Mouse (Mus musculus): ENCODE measurements at regions not wholly inside any gene's neighbourhood (a gene's known extent, or its start where the extent isn't known, plus 50 kb on each side); places are given as distances from the start of the nearest gene placed in this dataset.

- no peak for ATAC-seq (ENCODE audit: low FRiP score)
- no peak overlapping the region for H3K9ac ChIP-seq
- H3K27me3 ChIP-seq (ENCODE audit: control insufficient read depth, insufficient read depth, low read length) = no peaks in the 10 kb centered on the region
- no peak overlapping the region for H3K4me2 ChIP-seq (replicated peaks)
- no peaks in the 10 kb centered on the region for H3K36me3 ChIP-seq (replicated peaks; ENCODE audit: control insufficient read depth, insufficient read depth)
- H3K4me3 ChIP-seq (replicated peaks; ENCODE audit: low read length) = no peak overlapping the region
- 34% methylated on average over 9 of the region's 9 CpGs for WGBS
- 0 out of 2 replicates have a peak overlapping the region, but pooled peaks have one; percentile 43 for H3K27ac ChIP-seq
- H3K9me3 ChIP-seq (ENCODE audit: control insufficient read depth, low read length) = no peaks in the 10 kb centered on the region
- DNase-seq (ENCODE audit: low spot score) = no peak
- H3K4me1 ChIP-seq (replicated peaks; ENCODE audit: control insufficient read depth, insufficient read depth, low read length) = peaks cover 11% of the 10 kb centered on the region
These were observed 89.9 kb upstream of the Mef2a start for GRCm38 (mm10) chr7:67462591-67462990.

GRCm38 (mm10) chr7:67461333-67462255 is 88.9 kb upstream of the Mef2a start:
- H3K27ac ChIP-seq = no peak overlapping the region
- 84% methylated on average over 11 of the region's 11 CpGs for WGBS
- no peak for ATAC-seq (ENCODE audit: low FRiP score)

GRCm38 (mm10) chr7:67459810-67460209 is 87.2 kb upstream of the Mef2a start:
- Histone ChIP-seq H3K9me3 (ENCODE audit: control insufficient read depth, low read length) (no peaks in the 10 kb centered on the region), H3K9ac (no peak overlapping the region), H3K4me2 (replicated peaks) (no peak overlapping the region), H3K4me1 (replicated peaks; ENCODE audit: control insufficient read depth, insufficient read depth, low read length) (peaks cover 11% of the 10 kb centered on the region), H3K36me3 (replicated peaks; ENCODE audit: control insufficient read depth, insufficient read depth) (no peaks in the 10 kb centered on the region), H3K27ac (no peak overlapping the region), H3K4me3 (replicated peaks; ENCODE audit: low read length) (no peak overlapping the region), H3K27me3 (ENCODE audit: control insufficient read depth, insufficient read depth, low read length) (no peaks in the 10 kb centered on the region)
- 69% methylated on average over 10 of the region's 10 CpGs for WGBS
- DNase-seq (ENCODE audit: low spot score) = no peak
- no peak for ATAC-seq (ENCODE audit: low FRiP score)

More at GRCm38 (mm10) chr7:67461333-67462255, 88.9 kb upstream of the Mef2a start:
- H3K4me1 ChIP-seq (replicated peaks; ENCODE audit: control insufficient read depth, insufficient read depth, low read length) = peaks cover 11% of the 10 kb centered on the region
- H3K4me2 ChIP-seq (replicated peaks) = no peak overlapping the region
- H3K4me3 ChIP-seq (replicated peaks; ENCODE audit: low read length) = no peak overlapping the region
- H3K36me3 ChIP-seq (replicated peaks; ENCODE audit: control insufficient read depth, insufficient read depth) = no peaks in the 10 kb centered on the region
- H3K27me3 ChIP-seq (ENCODE audit: control insufficient read depth, insufficient read depth, low read length) = no peaks in the 10 kb centered on the region
- H3K9me3 ChIP-seq (ENCODE audit: control insufficient read depth, low read length) = no peaks in the 10 kb centered on the region
- no peak overlapping the region for H3K9ac ChIP-seq
- no peak for DNase-seq (ENCODE audit: low spot score)

- 97% methylated on average over 9 of the region's 9 CpGs for WGBS
- Histone ChIP-seq H3K4me1 (replicated peaks; ENCODE audit: control insufficient read depth, insufficient read depth, low read length) (peaks cover 11% of the 10 kb centered on the region), H3K4me3 (replicated peaks; ENCODE audit: low read length) (no peak overlapping the region), H3K4me2 (replicated peaks) (no peak overlapping the region), H3K9ac (no peak overlapping the region), H3K27ac (no peak overlapping the region), H3K36me3 (replicated peaks; ENCODE audit: control insufficient read depth, insufficient read depth) (no peaks in the 10 kb centered on the region), H3K27me3 (ENCODE audit: control insufficient read depth, insufficient read depth, low read length) (no peaks in the 10 kb centered on the region), H3K9me3 (ENCODE audit: control insufficient read depth, low read length) (no peaks in the 10 kb centered on the region)
- DNase-seq (ENCODE audit: low spot score) (no peak), ATAC-seq (ENCODE audit: low FRiP score) (no peak)
These were observed 86.6 kb upstream of the Mef2a start for GRCm38 (mm10) chr7:67459209-67459608.

- H3K36me3 ChIP-seq (replicated peaks; ENCODE audit: control insufficient read depth, insufficient read depth) = no peaks in the 10 kb centered on the region
- H3K4me1 ChIP-seq (replicated peaks; ENCODE audit: control insufficient read depth, insufficient read depth, low read length) = peaks cover 11% of the 10 kb centered on the region
- no peak overlapping the region for H3K4me2 ChIP-seq (replicated peaks)
- WGBS = 85% methylated on average over 4 of the region's 4 CpGs
- H3K9me3 ChIP-seq (ENCODE audit: control insufficient read depth, low read length) = no peaks in the 10 kb centered on the region
- H3K27me3 ChIP-seq (ENCODE audit: control insufficient read depth, insufficient read depth, low read length) = no peaks in the 10 kb centered on the region
- DNase-seq (ENCODE audit: low spot score) (no peak), ATAC-seq (ENCODE audit: low FRiP score) (no peak)
- no peak overlapping the region for H3K9ac ChIP-seq
- H3K4me3 ChIP-seq (replicated peaks; ENCODE audit: low read length) = no peak overlapping the region
- no peak overlapping the region for H3K27ac ChIP-seq
These were observed 86.0 kb upstream of the Mef2a start for GRCm38 (mm10) chr7:67458640-67459039.

- ATAC-seq (ENCODE audit: low FRiP score) (no peak), DNase-seq (ENCODE audit: low spot score) (no peak)
- Histone ChIP-seq H3K9me3 (ENCODE audit: control insufficient read depth, low read length) (no peaks in the 10 kb centered on the region), H3K36me3 (replicated peaks; ENCODE audit: control insufficient read depth, insufficient read depth) (no peaks in the 10 kb centered on the region), H3K9ac (no peak overlapping the region), H3K27ac (no peak overlapping the region), H3K4me3 (replicated peaks; ENCODE audit: low read length) (no peak overlapping the region), H3K4me1 (replicated peaks; ENCODE audit: control insufficient read depth, insufficient read depth, low read length) (peaks cover 10% of the 10 kb centered on the region), H3K4me2 (replicated peaks) (no peak overlapping the region), H3K27me3 (ENCODE audit: control insufficient read depth, insufficient read depth, low read length) (no peaks in the 10 kb centered on the region)
- 94% methylated on average over 1 of the region's 1 CpGs for WGBS
These were observed 85.2 kb upstream of the Mef2a start for GRCm38 (mm10) chr7:67457898-67458297.

- Histone ChIP-seq H3K27me3 (ENCODE audit: control insufficient read depth, insufficient read depth, low read length) (no peaks in the 10 kb centered on the region), H3K4me2 (replicated peaks) (no peak overlapping the region), H3K9me3 (ENCODE audit: control insufficient read depth, low read length) (no peaks in the 10 kb centered on the region), H3K27ac (no peak overlapping the region), H3K9ac (no peak overlapping the region), H3K4me1 (replicated peaks; ENCODE audit: control insufficient read depth, insufficient read depth, low read length) (no peaks in the 10 kb centered on the region), H3K4me3 (replicated peaks; ENCODE audit: low read length) (no peak overlapping the region), H3K36me3 (replicated peaks; ENCODE audit: control insufficient read depth, insufficient read depth) (no peaks in the 10 kb centered on the region)
- ATAC-seq (ENCODE audit: low FRiP score) = no peak
- 91% methylated on average over 4 of the region's 4 CpGs for WGBS
- DNase-seq (ENCODE audit: low spot score) = no peak
These were observed 83.4 kb upstream of the Mef2a start for GRCm38 (mm10) chr7:67456015-67456414.

- DNase-seq (ENCODE audit: low spot score) (no peak), ATAC-seq (ENCODE audit: low FRiP score) (no peak)
- Histone ChIP-seq H3K9ac (no peak overlapping the region), H3K9me3 (ENCODE audit: control insufficient read depth, low read length) (no peaks in the 10 kb centered on the region), H3K4me1 (replicated peaks; ENCODE audit: control insufficient read depth, insufficient read depth, low read length) (no peaks in the 10 kb centered on the region), H3K4me2 (replicated peaks) (no peak overlapping the region), H3K27me3 (ENCODE audit: control insufficient read depth, insufficient read depth, low read length) (no peaks in the 10 kb centered on the region), H3K4me3 (replicated peaks; ENCODE audit: low read length) (no peak overlapping the region), H3K36me3 (replicated peaks; ENCODE audit: control insufficient read depth, insufficient read depth) (no peaks in the 10 kb centered on the region), H3K27ac (no peak overlapping the region)
- WGBS = 78% methylated on average over 4 of the region's 4 CpGs
These were observed 81.8 kb upstream of the Mef2a start for GRCm38 (mm10) chr7:67454458-67454857.

GRCm38 (mm10) chr7:67451157-67451793 is 78.6 kb upstream of the Mef2a start:
- H3K36me3 ChIP-seq (replicated peaks; ENCODE audit: control insufficient read depth, insufficient read depth) = no peaks in the 10 kb centered on the region
- no peak for ATAC-seq (ENCODE audit: low FRiP score)
- no peak overlapping the region for H3K9ac ChIP-seq
- no peaks in the 10 kb centered on the region for H3K27me3 ChIP-seq (ENCODE audit: control insufficient read depth, insufficient read depth, low read length)
- H3K4me2 ChIP-seq (replicated peaks) = no peak overlapping the region
- H3K4me1 ChIP-seq (replicated peaks; ENCODE audit: control insufficient read depth, insufficient read depth, low read length) = peaks cover 6% of the 10 kb centered on the region
- WGBS = 89% methylated on average over 6 of the region's 6 CpGs
- no peak overlapping the region for H3K4me3 ChIP-seq (replicated peaks; ENCODE audit: low read length)
- no peak for DNase-seq (ENCODE audit: low spot score)
- H3K27ac ChIP-seq = no peak overlapping the region
- no peaks in the 10 kb centered on the region for H3K9me3 ChIP-seq (ENCODE audit: control insufficient read depth, low read length)
